Mouse (Mus musculus) liver, postnatal 0 days (tissue): ENCODE data around the gene Col17a1.

Experiments used
- CTCF ChIP-seq: sonication (generic); IDR thresholded peaks from 2 replicates; pipeline ENCODE4 v1.5.1; 2016; ENCODE audit warnings: antibody characterized with exemption, low read depth
- EP300 ChIP-seq: IDR thresholded peaks from 2 replicates; pipeline ENCODE4 v1.6.1; 2016; ENCODE audit warnings: antibody characterized with exemption, low read depth, mild to moderate bottlenecking

DNA sequence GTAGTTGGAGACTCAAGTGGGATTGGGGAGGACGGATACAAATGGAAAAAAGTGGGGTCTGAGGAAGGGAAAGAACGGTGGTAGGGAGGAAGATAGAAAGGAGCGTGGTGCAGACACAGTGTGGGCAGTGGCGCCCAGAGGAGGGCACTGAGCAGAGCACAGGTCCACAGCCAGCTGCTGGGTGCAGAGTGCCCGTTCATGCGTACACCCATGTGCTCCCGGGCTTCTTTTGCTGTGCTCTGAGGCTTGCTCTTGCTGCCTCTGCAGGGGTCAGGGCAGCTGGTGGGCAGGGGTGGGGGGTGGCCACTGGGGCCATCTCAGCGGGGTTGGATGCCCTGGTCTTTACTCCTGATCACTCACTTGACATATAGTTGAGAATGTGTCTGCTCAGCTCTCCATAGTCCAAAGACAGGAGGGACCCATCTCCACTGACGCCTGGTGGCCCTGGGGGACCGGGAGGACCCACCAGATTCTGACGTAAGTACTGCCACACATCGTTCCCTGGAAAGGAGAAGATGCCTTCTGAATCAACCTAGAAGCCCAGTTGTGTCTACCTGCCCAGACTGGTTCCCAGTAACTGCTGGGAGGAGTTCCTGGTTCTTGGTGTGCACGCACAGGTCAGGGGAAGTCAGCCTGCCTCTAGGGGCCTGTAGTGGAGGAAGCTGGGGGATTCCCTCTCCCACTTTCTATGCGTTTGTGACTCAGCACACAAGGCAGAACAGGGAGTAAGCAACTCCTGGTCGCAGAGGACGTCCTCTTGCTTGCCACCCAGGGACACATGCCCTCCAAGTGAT, 41.3 kb downstream of the Col17a1 start:
- TF ChIP-seq CTCF (no peak), EP300 (no peak)
